Mouse (Mus musculus) cerebellum, adult 2 months (tissue): Measurements from ENCODE around the gene Frmpd3. TPM values are rescaled to one million over a fixed set of nuclear protein-coding genes. Genes with fewer than 3 reads are reported as not detected.

Experiments
- DNase-seq, 2 experiments: peaks; one replicate each; pipeline ENCODE4 v3.0.0; 2021
- H3K27ac ChIP-seq: fragments of 200-500 bp; 2 replicates; pipeline ENCODE4 v1.5.1; 2012; ENCODE audit warnings: low read length, control low read depth, inconsistent platforms; ENCODE audit not compliant: insufficient read depth
- H3K27me3 ChIP-seq: fragments of 200-500 bp; 2 replicates; pipeline ENCODE4 v1.6.1; 2012; ENCODE audit warnings: inconsistent platforms, mild to moderate bottlenecking, low read length, moderate library complexity; ENCODE audit not compliant: control insufficient read depth, insufficient read depth
- H3K4me1 ChIP-seq: fragments of 200-500 bp; 2 replicates; pipeline ENCODE4 v1.6.1; 2011; ENCODE audit warnings: low read length; ENCODE audit not compliant: control insufficient read depth, insufficient read depth
- H3K4me3 ChIP-seq: fragments of 200-500 bp; replicated peaks from 2 replicates; pipeline ENCODE3; 2011; ENCODE audit warnings: mild to moderate bottlenecking, low read depth, low read length, control low read depth; ENCODE audit not compliant: insufficient read depth
- CTCF ChIP-seq: fragments of 200-500 bp; IDR thresholded peaks from 2 replicates; pipeline ENCODE4 v1.5.1; 2011; ENCODE audit warnings: low read depth, mild to moderate bottlenecking, control low read depth, low read length, moderate library complexity, borderline replicate concordance; ENCODE audit not compliant: insufficient read depth
- POLR2A ChIP-seq: fragments of 200-500 bp; IDR thresholded peaks from 2 replicates; pipeline ENCODE4 v1.6.1; 2011; ENCODE audit warnings: low read length, control low read depth, borderline replicate concordance; ENCODE audit not compliant: insufficient read depth
- WGBS: fragments of 180-500 bp; shearing (Covaris S2); methylation state at CpG from one replicate; pipeline ENCODE4 v1.1.7; 2018; 5-methylcytosine and 5-hydroxymethylcytosine counted together
- polyA plus RNA-seq: library from polyadenylated mRNA; depleted of rRNA; stranded (reverse); fragments of >200 nt; gene quantifications from 2 replicates; pipeline ENCODE4 v1.2.3, GENCODE M21; 2012

Frmpd3 gene
- polyA plus RNA-seq, 1 experiment = 9.9 TPM

DNA sequence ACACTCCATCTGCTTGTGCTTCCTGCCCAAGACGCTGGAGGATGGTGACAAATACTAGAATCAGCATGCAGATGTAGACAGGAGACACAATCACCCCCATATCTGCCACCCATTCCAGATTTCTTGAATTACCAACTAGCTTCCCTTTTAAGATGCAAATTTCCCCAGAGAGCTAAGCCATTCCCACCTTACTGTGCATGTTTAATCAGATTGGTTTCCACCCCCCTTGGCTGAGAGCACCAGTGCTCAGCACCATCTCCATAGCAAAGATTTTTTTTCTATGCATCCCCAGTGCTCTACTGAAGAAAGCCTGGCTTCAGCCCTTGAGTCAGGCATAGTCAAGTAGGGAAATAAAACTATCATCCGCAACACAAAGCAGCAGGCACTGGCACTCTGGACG, 57.9 kb downstream of the Frmpd3 start:
- Histone ChIP-seq H3K4me1 (no peaks in the 10 kb centered on the region), H3K27me3 (no peaks in the 10 kb centered on the region), H3K4me3 (no peak overlapping the region), H3K27ac (no peak overlapping the region)
- no peak for TF ChIP-seq CTCF
- no peak for TF ChIP-seq POLR2A
- WGBS = 29% methylated on average over 3 of the region's 3 CpGs
- no peak for DNase-seq

DNA sequence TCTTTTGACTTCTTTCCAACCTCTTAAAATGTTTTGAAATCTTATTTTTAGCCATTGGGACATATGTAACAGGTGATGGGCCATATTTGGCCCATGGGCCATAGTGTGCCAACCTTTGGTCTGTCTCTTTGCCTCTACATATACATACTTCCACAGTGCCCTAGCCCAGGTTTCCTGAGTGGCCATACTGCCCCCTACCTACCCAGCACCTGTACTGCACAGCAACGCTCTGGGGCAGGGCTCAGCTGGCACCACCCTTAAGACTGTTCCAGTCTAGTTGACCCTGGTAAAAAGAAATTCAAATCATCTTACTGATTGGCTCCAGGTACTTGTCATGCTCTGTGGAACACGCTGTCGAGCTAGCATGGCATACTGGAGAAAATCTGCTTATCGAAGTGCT, 60.8 kb downstream of the Frmpd3 start:
- 34% methylated on average over 4 of the region's 4 CpGs for WGBS
- no peak overlapping the region for H3K4me3 ChIP-seq

DNA sequence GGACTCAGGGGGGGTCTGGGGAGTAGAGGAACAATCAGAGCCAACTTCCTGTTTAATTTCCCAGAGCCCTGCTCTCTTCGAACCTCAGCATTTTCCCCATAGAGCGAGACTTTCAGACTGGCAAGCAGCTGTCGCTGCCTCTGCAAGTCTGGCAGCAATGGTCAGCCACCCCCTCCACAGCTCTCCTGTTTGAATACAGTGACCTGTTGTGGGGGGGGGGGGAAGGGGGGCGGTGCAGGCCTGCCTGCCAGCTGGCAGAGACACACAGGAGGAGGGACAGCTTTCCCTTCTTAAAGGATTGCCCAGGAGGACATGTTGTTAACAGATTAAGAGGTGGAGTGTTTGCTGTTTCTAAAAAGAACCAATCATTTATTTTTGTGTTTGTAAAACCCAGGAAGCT, 64.0 kb downstream of the Frmpd3 start:
- Histone ChIP-seq H3K4me1 (no peaks in the 10 kb centered on the region), H3K27ac (no peak overlapping the region), H3K27me3 (no peaks in the 10 kb centered on the region), H3K4me3 (no peak overlapping the region)
- WGBS = 52% methylated on average over 3 of the region's 4 CpGs
- no peak for DNase-seq
- TF ChIP-seq CTCF (no peak), POLR2A (no peak)

More for the DNA sequence above, 60.8 kb downstream of the Frmpd3 start:
- TF ChIP-seq POLR2A (no peak), CTCF (peak; percentile 37; the same call in 1 of the 2 replicates)
- Histone ChIP-seq H3K4me1 (no peaks in the 10 kb centered on the region), H3K27ac (no peak overlapping the region), H3K27me3 (no peaks in the 10 kb centered on the region)
- DNase-seq = no peak

DNA sequence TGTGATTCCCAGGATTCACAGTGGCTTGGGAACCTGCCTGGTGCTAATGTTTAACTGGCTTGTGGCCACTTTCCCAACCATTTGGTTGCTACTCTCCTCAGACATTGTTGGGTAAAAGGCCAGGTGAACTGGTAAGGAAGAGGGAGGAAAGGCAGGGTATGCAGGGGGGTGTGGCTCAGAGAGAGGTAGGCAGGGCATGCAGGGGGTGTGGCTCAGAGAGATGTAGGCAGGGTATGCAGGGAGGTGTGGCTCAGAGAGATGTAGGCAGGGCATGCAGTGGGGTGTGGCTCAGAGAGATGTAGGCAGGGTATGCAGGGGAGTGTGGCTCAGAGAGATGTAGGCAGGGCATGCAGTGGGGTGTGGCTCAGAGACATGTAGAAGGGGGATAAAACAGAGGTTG, 64.4 kb downstream of the Frmpd3 start:
- no peak for TF ChIP-seq POLR2A
- TF ChIP-seq CTCF = no peak
- Histone ChIP-seq H3K27me3 (no peaks in the 10 kb centered on the region), H3K27ac (no peak overlapping the region), H3K4me3 (no peak overlapping the region), H3K4me1 (no peaks in the 10 kb centered on the region)
- DNase-seq = no peak

DNA sequence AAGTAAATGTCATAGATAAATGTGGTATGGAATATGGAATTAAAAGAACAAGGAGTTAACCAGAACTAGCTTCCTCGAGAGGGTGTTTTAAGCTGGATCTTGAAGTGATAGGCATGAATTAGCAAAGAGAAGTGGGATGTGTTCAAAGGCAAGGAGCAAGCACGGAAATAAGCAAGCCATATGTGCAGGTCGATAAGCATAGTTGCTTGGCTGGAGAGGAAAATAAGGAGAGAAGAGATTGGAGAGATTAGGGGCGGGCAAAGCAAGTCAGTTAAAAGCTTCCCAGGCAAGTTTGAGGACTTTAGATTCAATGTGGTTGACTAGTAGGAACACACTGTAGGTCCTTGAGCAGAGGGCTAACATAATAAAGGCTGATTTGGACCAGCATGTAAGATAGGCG, 65.5 kb downstream of the Frmpd3 start:
- no peaks in the 10 kb centered on the region for H3K4me1 ChIP-seq
- no peak overlapping the region for H3K27ac ChIP-seq
- no peak overlapping the region for H3K4me3 ChIP-seq
- DNase-seq = no peak
- no peaks in the 10 kb centered on the region for H3K27me3 ChIP-seq
- TF ChIP-seq CTCF = no peak
- TF ChIP-seq POLR2A = no peak
- 78% methylated on average over 5 of the region's 5 CpGs for WGBS

DNA sequence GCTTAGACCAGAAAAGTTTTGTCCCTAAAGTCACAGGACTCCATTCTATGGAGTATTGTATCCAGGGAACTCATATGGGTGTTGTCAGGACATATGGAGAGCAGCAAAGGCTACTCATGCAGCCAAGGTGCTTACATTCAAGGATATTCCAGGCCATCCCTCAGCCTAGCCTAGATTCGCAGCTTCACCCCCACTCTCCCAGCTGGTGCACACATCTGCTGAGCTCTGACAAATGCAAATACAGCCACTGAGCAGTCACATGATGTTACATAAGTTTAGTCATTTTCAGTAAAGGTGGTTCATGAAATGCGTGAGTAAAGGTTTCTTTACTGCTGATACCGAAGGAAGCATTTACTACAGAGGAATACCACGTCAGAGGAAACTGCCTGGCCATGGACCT, 76.4 kb downstream of the Frmpd3 start:
- TF ChIP-seq CTCF (no peak), POLR2A (no peak)
- no peak for DNase-seq

DNA sequence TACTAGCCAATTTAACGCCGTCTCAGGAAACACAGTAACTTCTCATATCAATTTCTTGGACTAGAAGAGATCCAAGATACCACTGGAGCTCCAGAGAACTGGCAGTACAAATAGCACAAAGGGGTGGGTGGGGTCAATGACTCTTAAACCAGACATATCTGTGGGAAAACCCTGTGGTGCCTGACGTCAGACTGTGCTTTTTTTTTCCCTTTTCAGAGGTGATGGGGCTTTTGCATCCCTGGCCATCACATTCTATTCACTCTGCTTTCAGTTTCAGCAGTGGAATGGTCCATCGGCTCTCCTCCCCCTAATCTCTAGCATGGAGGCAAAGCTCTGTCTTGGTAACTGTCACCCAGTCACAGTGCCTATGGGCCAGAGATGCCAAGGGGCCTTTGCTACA, 85.1 kb downstream of the Frmpd3 start:
- Histone ChIP-seq H3K4me1 (peaks cover 12% of the 10 kb centered on the region), H3K27me3 (no peaks in the 10 kb centered on the region), H3K27ac (no peak overlapping the region), H3K4me3 (no peak overlapping the region)
- TF ChIP-seq CTCF = no peak
- TF ChIP-seq POLR2A = no peak
- no peak for DNase-seq
- WGBS = 73% methylated on average over 4 of the region's 4 CpGs

More for the DNA sequence above, 76.4 kb downstream of the Frmpd3 start:
- no peaks in the 10 kb centered on the region for H3K4me1 ChIP-seq
- no peak overlapping the region for H3K4me3 ChIP-seq
- H3K27ac ChIP-seq = no peak overlapping the region
- no peaks in the 10 kb centered on the region for H3K27me3 ChIP-seq
- 88% methylated on average over 4 of the region's 4 CpGs for WGBS

DNA sequence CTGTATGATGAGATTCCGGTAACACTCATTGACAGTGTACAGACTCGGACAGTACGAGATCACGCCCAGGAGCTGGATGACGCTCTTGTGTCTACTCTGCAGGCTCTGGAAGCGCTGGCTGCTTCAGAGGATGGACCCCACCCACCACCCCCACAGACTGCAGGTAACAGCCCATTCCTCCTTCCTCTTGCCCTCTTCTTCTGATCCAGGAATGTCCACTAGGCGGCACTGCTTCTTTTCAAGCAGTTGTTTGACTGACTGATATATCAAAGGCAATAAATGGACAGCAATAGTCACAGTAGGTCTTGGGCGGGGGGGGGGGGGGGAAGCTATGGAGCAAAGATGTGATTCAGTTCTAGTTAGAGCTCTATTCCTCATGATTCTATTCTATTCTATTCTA, 86.2 kb downstream of the Frmpd3 start:
- Histone ChIP-seq H3K4me3 (no peak overlapping the region), H3K27ac (no peak overlapping the region), H3K4me1 (peaks cover 12% of the 10 kb centered on the region), H3K27me3 (no peaks in the 10 kb centered on the region)
- WGBS = 79% methylated on average over 8 of the region's 8 CpGs
- no peak for DNase-seq
- TF ChIP-seq CTCF (no peak), POLR2A (no peak)

DNA sequence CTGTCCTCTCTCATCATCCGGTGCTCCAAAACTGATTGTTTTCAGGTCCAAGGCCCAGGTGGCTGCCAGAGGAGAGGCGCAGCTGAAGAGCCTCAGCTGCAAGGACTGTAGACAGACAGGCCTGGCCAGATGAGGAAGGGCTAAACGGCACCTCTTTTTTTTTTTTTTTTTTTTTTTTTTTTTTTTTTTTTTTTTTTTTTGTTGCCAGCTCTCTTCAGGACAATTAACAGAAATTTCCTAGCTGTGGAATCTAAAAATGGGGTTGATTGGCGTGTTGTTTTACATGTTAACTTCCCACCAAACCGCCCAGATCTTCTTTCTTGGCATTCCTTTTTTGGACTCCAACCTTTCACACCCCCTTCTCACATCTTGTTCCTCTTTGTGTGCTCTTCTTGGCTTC, 87.9 kb downstream of the Frmpd3 start:
- no peak for DNase-seq
- TF ChIP-seq CTCF (no peak), POLR2A (no peak)
- WGBS = 81% methylated on average over 5 of the region's 5 CpGs
- no peak overlapping the region for H3K4me3 ChIP-seq
- no peaks in the 10 kb centered on the region for H3K27me3 ChIP-seq
- H3K27ac ChIP-seq = no peak overlapping the region
- peaks cover 12% of the 10 kb centered on the region for H3K4me1 ChIP-seq
